Mouse (Mus musculus) ES-E14 (cell line): Measurements from ENCODE around the gene Sox12.

Source experiments
- HCFC1 ChIP-seq: IDR thresholded peaks from 2 replicates; pipeline ENCODE4 v1.6.1; 2012; ENCODE audit warnings: low read length, inconsistent platforms, borderline replicate concordance; ENCODE audit not compliant: insufficient read depth
- MAFK ChIP-seq: IDR thresholded peaks from 2 replicates; pipeline ENCODE4 v1.6.1; 2014; ENCODE audit warnings: mild to moderate bottlenecking, low read depth, low read length, inconsistent platforms; ENCODE audit not compliant: insufficient read depth
- ZC3H11A ChIP-seq: IDR thresholded peaks from 2 replicates; pipeline ENCODE4 v1.6.1; 2012; ENCODE audit warnings: low read depth, mild to moderate bottlenecking, inconsistent platforms, low read length, borderline replicate concordance
- ZNF384 ChIP-seq: IDR thresholded peaks from 2 replicates; pipeline ENCODE4 v1.6.1; 2012; ENCODE audit warnings: low read depth, low read length, inconsistent platforms

GRCm38 (mm10) chr2:152372104-152372503 is 25.8 kb downstream of the Sox12 start:
- TF ChIP-seq HCFC1 (no peak), ZC3H11A (no peak), ZNF384 (no peak), MAFK (no peak)
